Mouse (Mus musculus) bone marrow, adult 2 months (tissue): Measurements from ENCODE around the gene Mthfs.

Experiments
- CTCF ChIP-seq: fragments of 200-500 bp; IDR thresholded peaks from 2 replicates; pipeline ENCODE4 v1.5.1; 2011; ENCODE audit warnings: low read length, control low read depth; ENCODE audit not compliant: control insufficient read depth, insufficient read depth
- POLR2A ChIP-seq: fragments of 200-500 bp; IDR thresholded peaks from 2 replicates; pipeline ENCODE4 v1.6.1; 2011; ENCODE audit warnings: low read depth, mild to moderate bottlenecking, control low read depth, low read length, borderline replicate concordance; ENCODE audit not compliant: control insufficient read depth

- TF ChIP-seq CTCF (no peak), POLR2A (no peak)
Measured at GRCm38 (mm10) chr9:89305637-89306036, 95.2 kb downstream of the Mthfs start.
